In genomic region chr9:108189488-108189786, GRCm38 (mm10) we compare ENCODE assay signal across 9 mouse cellular contexts. TPM values are rescaled to one million over a fixed set of nuclear protein-coding genes. Genes with fewer than 3 reads are reported as not detected.
DNase-seq lines count a peak whose midpoint lies in the region; ATAC-seq lines count a peak whose summit lies in the region.
"Had no signal": no experiment of that assay in that cellular context is flagged by ENCODE, and none has a peak within 500 bp of the region (broad histone marks: within the 10 kb centered on the region; RNA-seq: fewer than 3 reads in every experiment).

No protein-coding gene starts in this region.

- intact Hi-C loops in heart, postnatal 10 days (cut with DNase I), result no loop called here
- intact Hi-C loops in left cerebral cortex, postnatal 25 days (cut with DNase I), result loop anchor here (2.0 kb wide), 1 partner anchor 53 kb away; no protein-coding TSS in a partner anchor

- no peak overlapping the region for H3K27ac ChIP-seq in heart, embryonic 10.5 days
- peak overlapping the region; percentile 84 for H3K27ac ChIP-seq in hindbrain, embryonic 12.5 days
- H3K27ac ChIP-seq in midbrain, embryonic 12.5 days (replicated peaks), result peak overlapping the region; percentile 81

- H3K27me3 ChIP-seq in heart, embryonic 10.5 days (ENCODE audit: insufficient read depth, poor library complexity, severe bottlenecking), result peaks cover 57% of the 10 kb centered on the region
- H3K27me3 ChIP-seq in hindbrain, embryonic 12.5 days, result 0 out of 2 replicates have a peak, but pooled peaks cover 3% of the 10 kb centered on the region
- H3K27me3 ChIP-seq in midbrain, embryonic 12.5 days, result peaks cover 7% of the 10 kb centered on the region; the same call in 1 of the 2 replicates

- peaks cover 11% of the 10 kb centered on the region for H3K4me1 ChIP-seq in heart, embryonic 10.5 days
- H3K4me1 ChIP-seq in hindbrain, embryonic 12.5 days, result peaks cover 28% of the 10 kb centered on the region
- peaks cover 24% of the 10 kb centered on the region for H3K4me1 ChIP-seq in midbrain, embryonic 12.5 days

- no peaks in the 10 kb centered on the region for H3K36me3 ChIP-seq in heart, embryonic 10.5 days
- peaks cover 6% of the 10 kb centered on the region; the same call in 1 of the 2 replicates for H3K36me3 ChIP-seq in hindbrain, embryonic 12.5 days
- H3K36me3 ChIP-seq in midbrain, embryonic 12.5 days, result no peaks in the 10 kb centered on the region

- WGBS in heart, embryonic 10.5 days, result 45% methylated on average over 5 of the region's 5 CpGs
- WGBS in hindbrain, embryonic 12.5 days, result 38% methylated on average over 5 of the region's 5 CpGs
- WGBS in midbrain, embryonic 12.5 days, result 36% methylated on average over 5 of the region's 5 CpGs

- ATAC-seq in hindbrain, embryonic 12.5 days (ENCODE audit: low FRiP score), result no peak
- ATAC-seq in midbrain, embryonic 12.5 days (ENCODE audit: low FRiP score, low read depth), result no peak
- ATAC-seq in erythroid progenitor cell, adult 5-6 weeks (replicated peaks; ENCODE audit: low FRiP score, poor library complexity, severe bottlenecking), result no peak
- ATAC-seq: CD4-positive, CD25-positive, alpha-beta regulatory T cell, adult 4 months had no signal

- DNase-seq in heart, embryonic 10.5 days (ENCODE audit: low spot score), result no peak
- DNase-seq in heart, postnatal 10 days, result no peak
- DNase-seq in brain, adult 2 months (ENCODE audit: low read depth, low spot score), result peak; percentile 69
- no peak for DNase-seq in thymus, postnatal 14 days
- DNase-seq in left cerebral cortex, postnatal 25 days (ENCODE audit: low spot score in 2 of 2), result no peak

- peak overlapping the region; percentile 76 for H3K4me2 ChIP-seq in hindbrain, embryonic 12.5 days (replicated peaks)
- peak overlapping the region; percentile 83 for H3K4me2 ChIP-seq in midbrain, embryonic 12.5 days (replicated peaks)

- peak overlapping the region; percentile 75; the same call in 1 of the 2 replicates for H3K4me3 ChIP-seq in heart, embryonic 10.5 days
- H3K4me3 ChIP-seq in hindbrain, embryonic 12.5 days, result peak overlapping the region; percentile 64
- peak overlapping the region; percentile 88 for H3K4me3 ChIP-seq in midbrain, embryonic 12.5 days

- no peaks in the 10 kb centered on the region for H3K9me3 ChIP-seq in heart, embryonic 10.5 days
- H3K9me3 ChIP-seq in hindbrain, embryonic 12.5 days (replicated peaks), result no peaks in the 10 kb centered on the region
- H3K9me3 ChIP-seq in midbrain, embryonic 12.5 days, result no peaks in the 10 kb centered on the region

- peak overlapping the region; percentile 81 for H3K9ac ChIP-seq in hindbrain, embryonic 12.5 days
- H3K9ac ChIP-seq in midbrain, embryonic 12.5 days (replicated peaks), result peak overlapping the region; percentile 93

RNA-seq across cellular contexts. Expression of gene Bsn, which starts 0.7 kb away (rescaled TPM):
- 1.3 and 1.4 TPM in 2 replicates for polyA plus RNA-seq in heart, embryonic 10.5 days (2016; fragmentation: Nextera tagmentation; extraction: Ambion mirVana)
- under 1 TPM; 0.05 to 0.07 TPM for total RNA-seq in heart, postnatal 10 days (2021)
- polyA plus RNA-seq in hindbrain, embryonic 12.5 days (2016; fragmentation: Nextera tagmentation; extraction: Ambion mirVana), result 5.4 and 6.1 TPM in 2 replicates
- polyA plus RNA-seq in midbrain, embryonic 12.5 days (2016; fragmentation: Nextera tagmentation; extraction: Ambion mirVana), result 4.4 and 5.0 TPM in 2 replicates
- under 0.01 and 0.42 TPM in 2 replicates for total RNA-seq in erythroid progenitor cell, adult 5-6 weeks (2015; ENCODE audit: low replicate concordance)
- 1.5 TPM in 1 of 2 replicates, not detected in the other for total RNA-seq in erythroid progenitor cell, adult 5-6 weeks (2017; ENCODE audit: low replicate concordance)
- total RNA-seq in left cerebral cortex, postnatal 25 days (2021), result 100 to 1,000 TPM; 261 to 275 TPM

Comparison
In these comparisons a context has a peak if more than half of its experiments do, and no peak if none do; other contexts are left out.
1. RNA of gene Bsn, which starts 0.7 kb away (total RNA-seq): 261 to 275 TPM in left cerebral cortex, postnatal 25 days; under 0.01 to 1.5 TPM in erythroid progenitor cell, adult 5-6 weeks and 0.05 to 0.07 TPM in heart, postnatal 10 days; every median in the first group is over 100 times any median in the second.
2. Peak in every context shown above with its lines, with median percentiles within 50 percentile points of each other: H3K4me3 ChIP-seq.